Mouse (Mus musculus): ENCODE measurements at regions not wholly inside any gene's neighbourhood (a gene's known extent, or its start where the extent isn't known, plus 50 kb on each side); places are given as distances from the start of the nearest gene placed in this dataset.

DNA sequence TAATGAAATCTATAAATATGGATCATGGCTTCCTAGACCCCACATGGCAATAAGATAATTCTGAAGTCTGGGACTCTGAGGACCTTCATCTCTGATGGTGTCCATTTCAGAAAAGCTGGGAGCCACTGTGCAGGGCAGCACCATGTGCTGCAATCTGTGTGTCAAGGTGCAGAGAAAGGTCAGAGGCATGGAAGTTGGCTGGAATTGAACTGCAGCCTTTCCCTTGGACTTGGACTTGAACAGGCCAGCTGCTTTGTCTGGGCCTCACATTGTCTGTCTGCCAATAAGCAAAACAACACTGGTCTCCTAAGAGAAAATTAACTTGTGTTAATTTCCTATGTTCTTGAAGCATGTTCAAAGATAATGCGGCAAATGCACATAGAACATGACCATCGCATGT lies 681.0 kb downstream of the Cypt12 start:
- TF ChIP-seq GATA2 (IDR thresholded peaks at IDR 0.05; ENCODE audit: borderline replicate concordance, low read depth, low read length) (no peak), TAL1 (conservative IDR thresholded peaks at IDR 0.05; ENCODE audit: low read depth, low read length) (no peak), GATA1 (IDR thresholded peaks at IDR 0.05; ENCODE audit: borderline replicate concordance, low read length) (no peak), POLR2AphosphoS5 (IDR thresholded peaks at IDR 0.05; ENCODE audit: insufficient replicate concordance, low read depth, low read length) (no peak), CTCF (IDR thresholded peaks at IDR 0.05; ENCODE audit: low read depth, low read length) (no peak)
- ATAC-seq (ENCODE audit: extremely low read depth, insufficient number of reproducible peaks, low FRiP score, poor library complexity, severe bottlenecking) (no peak), DNase-seq (ENCODE audit: low spot score) (no peak)
- H3K36me3 ChIP-seq (replicated peaks): no peaks in the 10 kb centered on the region
- H3K4me3 ChIP-seq (ENCODE audit: low read depth, low read length): no peak overlapping the region
- H3K27me3 ChIP-seq (ENCODE audit: insufficient read depth, low read length): no peaks in the 10 kb centered on the region
- no peaks in the 10 kb centered on the region for H3K9me3 ChIP-seq (replicated peaks)
- no peaks in the 10 kb centered on the region for H3K4me1 ChIP-seq (ENCODE audit: insufficient read depth, low read depth, low read length)

DNA sequence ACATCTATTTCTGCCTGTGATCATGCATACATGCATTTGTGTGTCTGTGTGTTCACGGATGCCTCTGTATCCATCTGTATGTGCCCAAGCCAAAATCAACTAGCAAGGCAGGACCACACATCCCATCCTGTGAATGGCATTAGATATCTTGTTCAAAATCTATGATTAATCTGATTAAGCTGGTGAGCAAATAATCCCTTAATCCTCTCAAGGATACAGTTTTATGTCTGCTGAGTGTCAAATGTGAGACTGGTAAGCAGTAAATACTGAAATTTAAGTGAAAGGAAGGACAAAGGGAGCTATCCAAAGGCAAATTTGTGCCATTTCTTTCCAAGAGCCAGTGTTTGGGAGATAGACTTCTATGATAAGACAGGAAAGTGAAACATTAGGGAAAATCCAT lies 683.4 kb downstream of the Cypt12 start:
- DNase-seq (ENCODE audit: low spot score) (no peak), ATAC-seq (ENCODE audit: extremely low read depth, insufficient number of reproducible peaks, low FRiP score, poor library complexity, severe bottlenecking) (no peak)
- Histone ChIP-seq H3K4me1 (ENCODE audit: insufficient read depth, low read depth, low read length) (no peaks in the 10 kb centered on the region), H3K36me3 (replicated peaks) (no peaks in the 10 kb centered on the region), H3K4me3 (ENCODE audit: low read depth, low read length) (no peak overlapping the region), H3K9me3 (replicated peaks) (no peaks in the 10 kb centered on the region), H3K27me3 (ENCODE audit: insufficient read depth, low read length) (no peaks in the 10 kb centered on the region)
- TF ChIP-seq GATA1 (IDR thresholded peaks at IDR 0.05; ENCODE audit: borderline replicate concordance, low read length) (no peak), TAL1 (conservative IDR thresholded peaks at IDR 0.05; ENCODE audit: low read depth, low read length) (no peak), POLR2AphosphoS5 (IDR thresholded peaks at IDR 0.05; ENCODE audit: insufficient replicate concordance, low read depth, low read length) (no peak), GATA2 (IDR thresholded peaks at IDR 0.05; ENCODE audit: borderline replicate concordance, low read depth, low read length) (no peak), CTCF (IDR thresholded peaks at IDR 0.05; ENCODE audit: low read depth, low read length) (no peak)

DNA sequence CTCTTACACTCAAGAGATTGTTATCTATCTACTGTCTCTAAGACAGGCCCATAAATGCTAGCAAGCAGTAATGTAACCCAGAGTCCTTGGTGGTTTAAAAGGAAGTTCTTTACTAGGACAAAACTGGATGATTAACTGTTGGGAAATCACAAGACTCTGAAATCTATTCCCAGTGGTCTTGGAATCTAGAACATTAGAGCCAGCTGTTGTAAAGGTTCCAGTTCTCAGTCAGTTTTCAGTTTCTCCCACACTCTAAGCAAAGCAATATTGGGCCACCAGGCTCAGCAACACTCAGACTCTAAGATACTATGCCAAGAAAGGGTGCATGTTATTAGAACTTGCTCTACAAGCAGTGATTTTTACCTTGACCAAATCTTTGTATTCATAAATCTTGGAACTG lies 686.6 kb downstream of the Cypt12 start:
- no peaks in the 10 kb centered on the region for H3K4me1 ChIP-seq (ENCODE audit: insufficient read depth, low read depth, low read length)
- no peaks in the 10 kb centered on the region for H3K36me3 ChIP-seq (replicated peaks)
- H3K27me3 ChIP-seq (ENCODE audit: insufficient read depth, low read length): no peaks in the 10 kb centered on the region
- H3K9me3 ChIP-seq (replicated peaks): no peaks in the 10 kb centered on the region
- ATAC-seq (ENCODE audit: extremely low read depth, insufficient number of reproducible peaks, low FRiP score, poor library complexity, severe bottlenecking): no peak
- no peak for DNase-seq (ENCODE audit: low spot score)
- TF ChIP-seq CTCF (IDR thresholded peaks at IDR 0.05; ENCODE audit: low read depth, low read length): no peak
- no peak for TF ChIP-seq TAL1 (conservative IDR thresholded peaks at IDR 0.05; ENCODE audit: low read depth, low read length)
- TF ChIP-seq POLR2AphosphoS5 (IDR thresholded peaks at IDR 0.05; ENCODE audit: insufficient replicate concordance, low read depth, low read length): no peak
- no peak for TF ChIP-seq GATA2 (IDR thresholded peaks at IDR 0.05; ENCODE audit: borderline replicate concordance, low read depth, low read length)
- no peak for TF ChIP-seq GATA1 (IDR thresholded peaks at IDR 0.05; ENCODE audit: borderline replicate concordance, low read length)
- H3K4me3 ChIP-seq (ENCODE audit: low read depth, low read length): no peak overlapping the region

DNA sequence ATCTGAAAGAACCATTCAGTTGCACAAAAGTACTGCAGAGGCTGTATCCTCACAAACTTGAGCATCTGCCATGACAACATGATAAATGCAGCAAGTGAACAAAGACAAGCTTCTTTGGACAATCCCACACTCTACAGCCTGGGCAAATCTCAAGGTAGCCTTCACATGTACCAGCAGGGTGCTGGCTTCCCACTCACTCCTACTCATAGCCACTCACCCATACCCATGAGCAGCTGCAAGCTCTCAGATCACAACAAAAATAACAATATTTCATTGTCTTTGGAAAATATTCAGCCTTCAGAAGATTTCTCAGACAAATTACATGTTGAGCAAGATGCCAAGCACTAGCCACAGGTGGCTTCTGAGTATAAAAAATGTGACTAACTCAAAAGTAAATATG lies 689.3 kb downstream of the Cypt12 start:
- no peaks in the 10 kb centered on the region for H3K36me3 ChIP-seq (replicated peaks)
- H3K27me3 ChIP-seq (ENCODE audit: insufficient read depth, low read length): no peaks in the 10 kb centered on the region
- TF ChIP-seq TAL1 (conservative IDR thresholded peaks at IDR 0.05; ENCODE audit: low read depth, low read length): no peak
- TF ChIP-seq CTCF (IDR thresholded peaks at IDR 0.05; ENCODE audit: low read depth, low read length): no peak
- TF ChIP-seq GATA1 (IDR thresholded peaks at IDR 0.05; ENCODE audit: borderline replicate concordance, low read length): no peak
- no peak for TF ChIP-seq POLR2AphosphoS5 (IDR thresholded peaks at IDR 0.05; ENCODE audit: insufficient replicate concordance, low read depth, low read length)
- TF ChIP-seq GATA2 (IDR thresholded peaks at IDR 0.05; ENCODE audit: borderline replicate concordance, low read depth, low read length): no peak
- H3K4me1 ChIP-seq (ENCODE audit: insufficient read depth, low read depth, low read length): no peaks in the 10 kb centered on the region
- no peak overlapping the region for H3K4me3 ChIP-seq (ENCODE audit: low read depth, low read length)
- H3K9me3 ChIP-seq (replicated peaks): no peaks in the 10 kb centered on the region
- DNase-seq (ENCODE audit: low spot score) (no peak), ATAC-seq (ENCODE audit: extremely low read depth, insufficient number of reproducible peaks, low FRiP score, poor library complexity, severe bottlenecking) (no peak)

DNA sequence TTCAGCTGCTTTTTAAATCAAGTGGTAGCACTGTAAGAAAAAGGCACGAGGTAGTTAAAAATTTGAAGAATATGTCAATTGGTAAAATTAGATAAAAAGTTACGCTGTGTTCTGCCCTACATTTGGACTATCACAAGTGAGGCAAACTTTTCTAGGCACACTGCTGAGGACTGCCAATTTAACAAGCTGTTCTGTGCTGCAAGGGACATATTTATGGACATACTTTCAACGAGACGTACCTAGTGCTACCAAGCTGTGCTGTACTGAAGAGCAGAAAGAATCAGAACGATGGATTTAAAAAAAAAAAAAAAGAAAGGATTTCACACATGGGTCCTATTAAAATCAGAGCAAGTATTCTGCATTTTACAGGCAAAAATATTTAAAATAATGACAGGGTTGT lies 692.1 kb downstream of the Cypt12 start:
- Histone ChIP-seq H3K4me1 (ENCODE audit: insufficient read depth, low read depth, low read length) (no peaks in the 10 kb centered on the region), H3K36me3 (replicated peaks) (no peaks in the 10 kb centered on the region), H3K27me3 (ENCODE audit: insufficient read depth, low read length) (no peaks in the 10 kb centered on the region), H3K4me3 (ENCODE audit: low read depth, low read length) (no peak overlapping the region), H3K9me3 (replicated peaks) (no peaks in the 10 kb centered on the region)
- ATAC-seq (ENCODE audit: extremely low read depth, insufficient number of reproducible peaks, low FRiP score, poor library complexity, severe bottlenecking) (no peak), DNase-seq (ENCODE audit: low spot score) (no peak)
- no peak for TF ChIP-seq GATA1 (IDR thresholded peaks at IDR 0.05; ENCODE audit: borderline replicate concordance, low read length)
- TF ChIP-seq POLR2AphosphoS5 (IDR thresholded peaks at IDR 0.05; ENCODE audit: insufficient replicate concordance, low read depth, low read length): no peak
- TF ChIP-seq CTCF (IDR thresholded peaks at IDR 0.05; ENCODE audit: low read depth, low read length): no peak
- TF ChIP-seq TAL1 (conservative IDR thresholded peaks at IDR 0.05; ENCODE audit: low read depth, low read length): no peak
- no peak for TF ChIP-seq GATA2 (IDR thresholded peaks at IDR 0.05; ENCODE audit: borderline replicate concordance, low read depth, low read length)

DNA sequence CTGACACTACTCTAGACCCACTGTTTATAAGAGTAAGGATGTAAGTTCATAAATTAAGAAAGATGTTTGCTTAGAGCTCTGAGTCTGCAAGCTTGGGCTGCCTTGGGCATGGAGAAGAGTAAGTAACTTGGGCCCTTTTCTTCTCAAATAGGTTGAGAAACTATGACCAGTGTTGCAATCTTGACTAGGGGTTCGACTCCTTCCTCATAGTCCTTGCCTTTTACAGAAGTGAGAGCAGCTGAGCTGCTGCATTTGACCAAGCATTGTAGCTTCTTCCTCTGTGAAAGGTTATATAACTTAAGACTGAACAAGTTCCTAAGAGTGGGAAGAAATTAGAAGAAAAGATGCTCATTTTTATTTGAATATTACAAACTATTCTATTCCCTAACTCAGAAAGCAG lies 693.5 kb downstream of the Cypt12 start:
- TF ChIP-seq GATA1 (IDR thresholded peaks at IDR 0.05; ENCODE audit: borderline replicate concordance, low read length) (no peak), TAL1 (conservative IDR thresholded peaks at IDR 0.05; ENCODE audit: low read depth, low read length) (no peak), POLR2AphosphoS5 (IDR thresholded peaks at IDR 0.05; ENCODE audit: insufficient replicate concordance, low read depth, low read length) (no peak), CTCF (IDR thresholded peaks at IDR 0.05; ENCODE audit: low read depth, low read length) (no peak), GATA2 (IDR thresholded peaks at IDR 0.05; ENCODE audit: borderline replicate concordance, low read depth, low read length) (no peak)
- ATAC-seq (ENCODE audit: extremely low read depth, insufficient number of reproducible peaks, low FRiP score, poor library complexity, severe bottlenecking): no peak

More for the DNA sequence above, 693.5 kb downstream of the Cypt12 start:
- H3K9me3 ChIP-seq (replicated peaks): no peaks in the 10 kb centered on the region
- no peaks in the 10 kb centered on the region for H3K36me3 ChIP-seq (replicated peaks)
- H3K4me1 ChIP-seq (ENCODE audit: insufficient read depth, low read depth, low read length): no peaks in the 10 kb centered on the region
- DNase-seq (ENCODE audit: low spot score): no peak
- no peak overlapping the region for H3K4me3 ChIP-seq (ENCODE audit: low read depth, low read length)
- H3K27me3 ChIP-seq (ENCODE audit: insufficient read depth, low read length): no peaks in the 10 kb centered on the region
